Mouse (Mus musculus) ovary, postnatal 10 days (tissue): ENCODE data around the gene Tpm4.
A peak's percentile ranks its signal among the peaks of the same experiment; 100 is the strongest.

Experiments
- DNase-seq: peaks from one replicate; pipeline ENCODE4 v3.0.0; 2022; ENCODE audit warnings: low spot score

The Tpm4 gene

DNA sequence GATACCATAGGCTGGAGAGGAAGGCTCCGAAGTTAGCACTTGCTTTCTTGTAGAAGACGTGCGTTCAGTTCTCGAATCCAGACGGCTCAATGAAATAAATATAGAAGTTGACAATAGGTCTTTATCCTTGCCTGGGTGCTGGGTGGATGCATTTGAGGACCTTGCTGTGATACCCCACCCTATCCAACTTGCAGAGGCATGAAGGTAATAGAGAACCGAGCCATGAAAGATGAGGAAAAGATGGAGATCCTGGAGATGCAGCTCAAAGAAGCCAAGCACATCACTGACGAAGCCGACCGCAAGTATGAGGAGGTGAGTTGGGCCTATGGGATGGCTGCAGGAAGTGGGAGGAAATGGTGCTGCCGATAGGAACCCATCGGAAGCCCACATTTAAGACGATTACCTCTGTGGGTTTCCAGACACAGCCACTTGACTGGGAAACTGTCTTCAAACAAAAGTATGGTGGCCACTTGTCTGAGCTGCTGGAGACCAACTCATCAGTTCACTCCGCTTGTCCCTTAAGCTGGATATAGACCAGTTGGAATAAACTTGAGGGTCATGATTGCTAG lies 8.6 kb downstream of the Tpm4 start:
- no peak for DNase-seq

DNA sequence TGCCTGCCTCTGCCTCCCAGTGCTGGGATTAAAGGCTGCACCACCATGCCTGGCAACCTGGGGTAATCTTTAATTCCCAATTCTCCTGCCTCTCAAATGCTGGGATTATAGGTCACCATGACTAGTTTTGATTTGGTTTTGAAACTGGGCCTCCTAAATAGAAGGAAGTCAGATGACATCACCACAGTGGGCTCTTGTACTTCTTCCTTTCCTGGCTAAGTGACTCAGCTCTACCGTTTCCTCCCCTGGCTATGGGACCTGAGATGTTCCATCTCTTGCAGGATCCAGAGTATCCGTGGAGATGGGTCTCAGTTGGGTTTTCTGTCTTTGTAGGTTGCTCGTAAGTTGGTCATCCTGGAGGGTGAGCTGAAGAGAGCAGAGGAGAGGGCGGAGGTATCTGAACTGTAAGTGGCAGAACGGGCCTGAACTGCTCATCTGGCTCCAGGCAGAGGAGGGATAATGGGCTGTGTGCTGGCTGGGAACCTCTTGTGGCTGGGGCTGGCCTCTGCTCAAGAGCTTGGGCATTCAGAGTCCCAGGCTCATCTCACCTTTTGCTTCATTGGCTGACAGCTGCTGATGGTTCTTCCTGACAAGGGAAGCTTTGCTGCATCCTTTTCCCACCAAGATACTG lies 9.7 kb downstream of the Tpm4 start:
- no peak for DNase-seq

DNA sequence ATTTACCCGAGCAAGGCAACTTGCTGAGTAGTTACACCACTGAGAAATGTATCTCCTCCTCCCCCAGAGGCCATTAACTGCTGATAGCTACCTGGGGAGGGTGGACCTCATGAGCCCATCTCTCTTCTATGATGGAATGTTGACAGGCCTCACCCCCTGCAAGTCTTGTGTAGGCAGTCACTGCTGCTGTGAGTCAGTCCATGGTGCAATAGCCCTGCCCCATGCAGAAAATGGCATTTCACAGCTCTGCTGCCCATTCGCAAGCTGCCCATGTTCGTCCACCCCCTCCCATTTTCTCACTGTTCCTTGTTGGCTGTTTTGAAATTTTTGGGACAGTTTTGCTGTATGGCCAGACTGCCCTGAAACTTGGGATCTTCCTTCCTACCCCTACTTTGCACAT lies 10.7 kb downstream of the Tpm4 start:
- no peak for DNase-seq

DNA sequence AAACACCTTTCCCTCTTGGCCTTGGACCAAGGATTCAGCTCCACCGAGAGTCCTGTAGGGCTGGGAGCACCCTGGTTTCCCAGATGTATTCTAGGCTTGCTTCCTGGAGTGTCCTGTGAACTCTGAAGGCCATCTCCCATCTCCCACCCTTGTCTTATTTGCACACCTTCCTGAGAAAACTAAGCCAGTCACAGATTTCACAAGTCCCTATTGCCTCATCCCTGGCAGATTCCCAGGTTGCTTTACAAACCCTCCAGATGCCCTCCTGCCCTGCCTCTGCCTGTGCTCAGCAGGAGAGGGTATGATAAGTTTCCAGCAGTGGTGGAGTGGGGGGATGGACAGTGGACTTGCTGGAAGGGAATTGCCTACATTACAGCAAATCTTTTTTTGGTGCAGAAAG lies 11.3 kb downstream of the Tpm4 start:
- DNase-seq = no peak

DNA sequence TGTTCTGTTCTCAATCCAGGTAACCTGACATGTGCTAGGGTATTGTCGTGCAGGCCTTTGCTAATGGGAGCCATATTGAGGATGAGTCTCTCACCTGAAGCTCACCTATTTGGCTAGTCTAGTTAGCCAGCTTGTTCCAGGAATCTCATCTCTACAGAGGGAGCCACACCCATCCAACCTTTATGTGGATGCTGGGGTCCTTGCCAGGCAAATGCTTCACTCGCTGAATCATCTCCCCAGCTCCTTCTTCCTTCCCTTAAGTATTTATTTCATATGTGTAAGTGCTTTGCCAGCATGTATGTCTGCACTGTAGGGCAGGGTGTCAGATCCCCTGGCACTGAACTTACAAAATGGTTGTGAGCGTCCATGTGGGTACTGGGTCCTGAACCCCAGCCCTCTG lies 11.8 kb downstream of the Tpm4 start:
- DNase-seq = no peak

DNA sequence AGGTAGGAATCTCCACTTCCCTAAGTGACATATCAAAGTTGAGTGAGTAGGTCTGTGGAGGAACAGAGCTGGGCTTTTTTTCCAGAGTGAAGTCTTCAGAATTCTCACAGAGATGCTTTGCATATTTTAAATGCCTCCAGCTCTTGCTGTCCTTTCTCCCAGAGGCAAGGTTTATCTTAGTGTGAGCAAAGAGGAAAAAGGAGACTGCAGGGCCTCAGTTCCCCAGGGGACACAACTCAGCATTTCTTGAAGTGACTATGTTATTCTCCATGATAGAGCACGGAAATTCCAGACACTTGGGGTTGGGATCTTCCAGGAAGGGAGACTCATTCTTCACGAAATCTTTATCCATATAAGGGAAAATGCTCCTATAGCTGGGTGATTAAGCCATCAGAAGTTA lies 12.5 kb downstream of the Tpm4 start:
- no peak for DNase-seq

DNA sequence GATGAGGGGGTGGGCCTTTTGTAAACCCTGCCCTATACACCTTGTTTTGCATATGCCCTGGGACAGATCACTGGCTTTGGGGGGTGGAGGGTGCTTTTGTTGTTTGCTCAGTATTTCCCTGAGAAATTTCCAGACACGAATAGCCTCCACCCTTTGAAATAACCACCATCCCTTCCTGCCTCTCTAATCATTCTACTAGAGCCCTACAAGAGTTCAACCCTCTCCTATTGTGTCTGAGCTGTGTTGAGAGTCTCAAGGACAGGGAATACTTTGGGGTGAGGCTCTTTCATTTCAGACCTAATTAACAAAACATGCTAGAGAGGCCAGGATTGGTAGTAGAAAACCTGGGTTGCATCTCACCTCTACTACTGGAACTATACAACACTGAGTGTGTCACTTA lies 14.3 kb downstream of the Tpm4 start:
- no peak for DNase-seq

DNA sequence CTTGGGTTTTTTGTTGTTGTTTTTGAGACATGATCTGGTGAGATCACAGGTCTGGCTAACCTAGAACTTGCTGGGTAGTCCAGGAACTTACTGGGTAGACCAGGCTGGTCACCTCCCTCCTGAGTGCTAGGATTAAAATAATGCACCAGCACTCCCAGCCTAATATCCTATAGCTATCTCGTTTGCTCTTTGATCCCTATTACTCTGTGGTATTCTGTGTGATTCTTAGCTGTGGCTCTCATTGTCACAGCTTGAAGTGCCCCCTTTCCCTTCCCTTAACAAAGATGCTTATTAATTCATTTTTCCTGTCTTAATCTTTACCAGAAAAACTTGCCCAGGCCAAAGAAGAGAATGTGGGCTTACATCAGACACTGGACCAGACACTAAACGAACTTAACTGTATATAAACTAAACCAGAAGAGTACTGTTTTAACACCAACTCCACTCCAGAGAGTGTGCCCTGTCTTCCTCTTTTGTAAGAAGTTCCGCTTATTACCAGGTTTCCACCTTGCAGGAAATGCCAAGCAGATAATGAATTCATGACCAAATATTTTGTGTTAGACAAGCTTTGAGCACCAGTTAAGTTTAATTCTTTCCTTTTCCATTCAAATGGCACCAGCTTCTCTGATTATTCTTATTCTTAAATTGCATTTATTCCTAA lies 16.8 kb downstream of the Tpm4 start:
- DNase-seq = no peak

DNA sequence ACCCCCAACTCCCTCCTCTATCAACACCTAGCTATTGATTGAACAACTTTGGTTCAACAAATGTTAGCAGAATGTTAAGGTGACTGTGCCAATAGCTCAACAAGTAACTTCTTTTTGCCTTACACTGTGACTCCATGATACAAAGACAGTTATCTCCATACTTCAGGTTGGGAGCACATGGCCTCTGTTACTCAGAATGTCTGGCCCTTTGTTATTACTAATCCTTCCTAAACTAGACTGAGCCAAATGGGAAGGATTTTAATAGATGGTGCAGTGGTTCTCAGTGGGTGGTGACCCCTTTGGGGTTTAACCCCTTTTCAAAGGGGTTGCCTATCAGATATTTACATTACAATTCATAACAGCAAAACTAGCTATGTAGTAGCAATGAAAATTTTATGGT lies 18.6 kb downstream of the Tpm4 start:
- no peak for DNase-seq

DNA sequence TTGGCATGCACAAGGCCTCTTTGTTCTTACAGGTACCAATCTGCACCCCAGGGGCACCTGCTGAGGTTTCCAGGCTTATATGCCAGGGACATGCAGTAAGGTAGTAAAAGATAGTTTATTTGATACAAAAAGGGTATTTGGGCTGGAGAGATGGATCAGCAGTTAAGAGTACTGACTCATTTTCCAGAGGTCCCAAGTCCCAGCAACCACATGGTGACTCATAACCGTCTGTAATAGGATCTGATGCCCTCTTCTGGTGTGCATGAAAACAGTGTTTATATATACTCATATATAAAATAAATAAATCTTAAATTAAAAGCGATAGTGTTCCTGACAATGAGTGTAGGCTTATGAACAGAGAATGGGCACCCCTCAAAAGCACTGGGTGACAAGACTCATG lies 23.3 kb downstream of the Tpm4 start:
- DNase-seq = no peak

DNA sequence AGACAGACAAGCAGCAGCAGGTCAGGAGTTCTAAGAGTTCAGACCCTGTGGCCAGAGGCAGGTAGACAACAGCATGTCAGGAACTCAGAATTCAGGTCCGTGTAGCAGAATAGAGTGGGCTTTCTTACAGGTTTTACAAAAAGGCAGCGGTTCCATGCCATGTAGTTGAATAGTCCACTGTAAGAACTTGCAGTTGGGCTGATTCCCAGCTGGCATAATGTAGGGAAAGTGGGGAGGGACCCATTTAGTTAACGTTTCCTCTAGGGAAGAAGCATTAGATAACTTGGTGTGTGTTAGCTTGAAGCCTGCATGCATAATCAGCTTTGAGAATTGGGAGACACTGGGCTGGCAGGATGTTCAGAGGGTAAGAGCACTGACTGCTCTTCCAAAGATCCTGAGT lies 24.0 kb downstream of the Tpm4 start:
- DNase-seq = no peak

DNA sequence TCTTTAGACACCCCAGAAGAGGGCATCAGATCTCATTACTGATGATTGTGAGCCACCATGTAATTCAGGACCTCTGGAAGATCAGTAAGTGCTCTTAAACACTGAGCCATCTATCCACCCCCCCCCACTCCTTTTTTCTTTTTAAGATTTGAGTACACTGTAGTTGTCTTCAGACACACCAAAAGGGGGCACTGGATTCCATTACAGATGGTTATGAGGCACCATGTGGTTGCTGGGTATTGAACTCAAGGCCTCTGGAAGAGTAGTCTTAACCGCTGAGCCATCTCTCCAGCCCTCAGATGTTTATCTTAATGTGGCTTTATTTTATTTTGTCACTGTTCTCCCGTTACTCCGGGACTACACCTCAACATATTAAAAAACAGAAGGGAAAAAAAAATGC lies 25.2 kb downstream of the Tpm4 start:
- DNase-seq = no peak

DNA sequence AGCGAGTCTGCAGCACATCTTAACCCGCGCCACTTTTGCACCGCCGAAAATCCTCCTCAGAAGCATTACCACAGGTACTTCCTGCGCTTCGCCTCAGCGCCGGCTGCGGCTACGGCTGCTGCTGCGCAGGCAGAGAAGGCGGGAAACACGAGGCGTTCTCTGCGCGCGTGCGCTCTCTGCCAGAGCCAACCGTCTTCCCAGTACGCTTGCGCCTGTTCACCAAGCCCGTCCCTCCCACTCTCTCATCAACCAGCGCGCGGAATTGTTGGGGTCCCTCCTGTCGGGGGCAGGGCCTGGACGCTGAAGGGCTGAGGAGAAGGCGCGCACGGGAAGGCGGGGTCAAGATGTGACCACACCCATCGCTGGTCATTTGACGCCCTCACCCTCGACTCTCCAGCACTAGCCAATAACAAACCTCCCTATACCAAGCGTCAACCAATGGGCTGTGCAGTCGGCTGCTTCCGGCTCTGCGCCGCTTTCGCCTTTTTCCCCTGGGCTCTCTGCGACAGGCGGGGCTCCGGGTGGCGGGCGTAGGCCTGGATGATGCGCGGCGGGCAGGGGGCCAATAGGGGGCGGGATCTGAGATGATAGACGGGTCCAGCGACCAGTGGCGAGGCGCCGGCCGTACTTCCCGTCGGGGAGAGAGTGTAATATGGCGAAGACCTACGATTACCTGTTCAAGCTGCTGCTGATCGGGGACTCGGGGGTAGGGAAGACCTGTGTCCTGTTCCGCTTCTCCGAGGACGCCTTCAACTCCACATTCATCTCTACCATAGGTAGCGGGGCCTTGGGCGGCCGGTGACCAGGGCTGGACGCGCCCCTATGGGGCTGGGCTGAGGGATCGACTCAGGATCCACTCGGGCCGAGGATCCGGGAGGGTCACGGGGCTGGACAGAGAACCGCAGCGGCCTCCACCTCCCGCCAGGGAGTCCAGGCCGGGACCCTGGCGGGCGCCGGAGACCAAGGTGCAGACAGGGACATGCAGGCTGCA lies 26.2 kb downstream of the Tpm4 start, which contains the start of gene Rab8a:
Gene Rab8a (plus strand): TSS at position 494 of the 991 bp plus-strand sequence.
- DNase-seq = peak; percentile 100

DNA sequence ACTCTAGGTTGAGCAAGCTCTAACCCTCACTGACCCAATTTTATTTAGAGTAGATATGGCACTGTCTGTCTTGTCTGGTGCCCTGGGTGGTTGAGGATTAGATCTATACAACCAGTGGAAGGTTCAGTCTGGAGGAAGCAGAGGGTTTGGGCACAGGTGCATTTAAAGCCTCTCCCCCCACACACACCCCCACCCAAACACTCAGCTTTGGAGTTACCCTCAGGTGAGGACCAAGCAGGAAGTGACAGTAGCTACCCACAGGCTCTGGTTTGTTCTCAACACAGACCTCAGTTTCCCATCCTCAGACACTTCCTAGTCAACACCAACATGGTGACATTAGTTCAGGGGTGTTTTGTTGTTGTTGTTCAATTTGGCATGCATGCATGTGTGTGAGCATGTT lies 28.0 kb downstream of the Tpm4 start:
- DNase-seq = no peak

DNA sequence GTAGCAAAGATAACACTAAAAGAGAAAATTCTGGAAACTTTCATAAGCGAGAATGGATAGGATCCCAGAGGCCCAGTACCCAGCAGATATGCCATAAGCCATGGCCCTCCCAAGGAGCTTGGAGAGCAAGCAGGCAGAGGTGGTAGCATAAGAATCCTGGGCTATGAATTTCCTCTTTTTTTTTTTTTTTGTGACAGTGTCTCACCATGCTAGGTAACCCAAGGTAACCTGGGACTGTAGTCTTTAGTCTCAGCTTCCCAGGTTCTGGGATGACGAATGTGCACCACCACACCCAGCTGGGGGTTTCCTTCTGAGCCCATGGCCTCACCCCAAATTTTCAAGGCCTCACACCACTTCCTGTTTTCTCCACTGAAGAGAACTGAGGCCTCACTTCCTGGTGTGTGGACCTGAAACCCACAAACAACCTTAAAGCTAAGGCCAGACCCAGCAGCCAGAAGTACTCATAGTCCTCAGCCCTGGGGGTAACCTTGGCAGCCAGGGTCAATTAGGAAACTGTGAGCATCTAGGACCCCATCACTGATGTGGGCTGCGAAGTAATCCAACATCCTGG lies 34.4 kb downstream of the Tpm4 start:
- no peak for DNase-seq

DNA sequence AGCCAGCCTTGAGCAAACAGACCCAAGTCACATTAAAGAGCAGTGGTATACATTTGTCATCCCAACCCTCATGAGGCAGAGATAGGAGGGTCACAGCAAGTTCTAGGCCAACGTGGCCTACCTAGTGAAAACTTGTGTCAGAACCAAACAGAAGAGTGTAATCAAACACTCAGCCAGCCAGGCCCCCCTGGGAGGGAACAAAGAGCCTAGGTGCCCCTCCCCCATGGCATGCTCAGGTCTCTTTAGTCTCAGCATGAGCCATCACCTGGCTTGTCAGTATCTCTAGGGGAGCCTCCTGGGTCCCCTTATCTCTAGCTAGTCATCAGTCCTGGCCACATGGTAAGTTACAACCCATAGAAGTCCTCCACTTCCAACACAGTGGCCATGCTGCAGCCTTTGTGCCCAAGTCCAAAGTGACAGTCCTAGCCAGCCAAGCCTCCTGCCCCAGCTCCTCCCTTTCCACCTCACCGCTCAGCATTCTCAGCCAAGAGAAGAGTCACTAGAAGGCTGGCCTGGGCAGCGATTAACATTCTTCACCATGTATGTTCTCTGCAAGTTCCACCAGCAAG lies 35.0 kb downstream of the Tpm4 start:
- DNase-seq = no peak

DNA sequence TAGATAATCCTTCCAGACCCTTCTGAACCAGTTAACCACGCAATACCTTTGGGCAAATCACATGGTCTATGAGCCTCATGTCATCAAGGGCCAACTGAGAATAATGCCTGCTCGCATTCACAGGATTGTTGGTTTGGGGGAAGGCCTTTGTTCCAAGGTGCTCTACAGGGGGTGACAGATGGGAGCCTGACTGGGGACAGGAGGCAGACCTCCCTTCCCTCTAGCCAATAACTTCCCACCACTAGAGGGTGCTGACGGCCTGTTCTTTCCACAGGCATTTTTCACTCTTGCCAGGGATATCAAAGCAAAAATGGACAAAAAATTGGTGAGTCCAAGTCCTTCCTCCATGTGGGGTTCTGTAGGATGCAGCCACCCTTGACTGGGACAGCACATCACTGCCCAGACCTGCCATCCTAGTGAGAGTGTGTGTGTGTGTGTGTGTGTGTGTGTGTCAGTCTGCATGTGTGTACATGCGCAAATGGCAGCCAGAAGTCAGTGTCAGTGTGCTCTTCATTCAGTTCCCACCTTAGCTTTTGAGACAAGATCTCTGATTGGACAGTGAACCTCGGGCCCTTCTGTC lies 42.7 kb downstream of the Tpm4 start:
- DNase-seq = peak; percentile 45

DNA sequence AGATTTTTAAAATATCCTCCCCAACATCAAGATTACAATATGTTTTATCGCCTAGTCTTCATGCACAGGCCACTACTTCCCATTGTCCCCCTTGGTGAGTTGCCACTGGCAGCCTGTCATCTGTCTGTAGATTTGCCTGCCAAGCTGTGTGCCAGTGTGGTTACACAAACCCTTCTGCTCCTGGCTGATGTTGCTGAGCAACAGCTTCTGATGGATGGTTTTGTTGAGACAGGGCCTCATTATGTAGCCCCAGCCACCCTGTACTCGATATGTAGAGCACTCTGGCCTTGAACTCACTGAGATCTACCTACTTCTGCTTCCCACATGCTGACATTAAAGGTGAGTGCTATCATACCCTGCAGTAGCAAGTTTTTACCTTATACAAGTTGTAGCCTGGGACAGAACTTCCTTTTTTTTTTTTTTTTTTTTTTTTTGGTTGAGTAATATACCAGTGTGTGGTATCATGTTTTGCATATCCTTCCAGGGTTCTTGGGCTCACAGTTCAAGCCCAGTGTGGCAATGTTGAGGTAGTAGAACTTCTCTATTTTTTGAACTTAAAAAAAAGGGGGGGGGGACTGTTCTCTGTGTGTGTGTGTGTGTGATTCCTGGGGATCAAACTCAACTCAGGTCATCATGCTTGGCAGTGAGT lies 48.9 kb downstream of the Tpm4 start:
- no peak for DNase-seq

DNA sequence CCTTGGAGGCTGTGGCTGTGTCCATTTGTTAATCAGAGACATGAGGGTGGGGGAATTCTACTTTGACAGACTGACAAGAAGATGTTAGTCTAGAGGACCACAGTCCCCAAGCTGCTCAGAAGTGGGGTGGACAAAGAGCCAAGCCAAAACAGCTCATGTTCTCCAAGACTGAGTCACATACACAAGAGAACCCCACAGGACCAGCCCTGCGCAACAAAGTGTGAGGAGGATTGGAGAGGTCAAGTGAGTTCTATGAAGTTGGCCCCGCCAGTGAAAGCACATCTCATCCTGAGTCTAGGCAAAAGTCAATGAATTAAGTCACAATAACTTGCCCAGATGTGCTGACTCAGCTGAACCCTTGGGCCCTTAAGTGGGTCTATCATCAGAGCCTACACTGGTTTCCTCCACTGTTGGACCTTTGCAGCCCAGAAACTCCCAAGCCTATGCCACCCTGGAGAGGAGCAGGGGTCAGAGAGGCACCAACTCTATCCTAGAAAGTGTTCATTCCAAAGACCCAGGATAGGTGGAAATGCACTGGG lies 53.1 kb downstream of the Tpm4 start:
- no peak for DNase-seq

DNA sequence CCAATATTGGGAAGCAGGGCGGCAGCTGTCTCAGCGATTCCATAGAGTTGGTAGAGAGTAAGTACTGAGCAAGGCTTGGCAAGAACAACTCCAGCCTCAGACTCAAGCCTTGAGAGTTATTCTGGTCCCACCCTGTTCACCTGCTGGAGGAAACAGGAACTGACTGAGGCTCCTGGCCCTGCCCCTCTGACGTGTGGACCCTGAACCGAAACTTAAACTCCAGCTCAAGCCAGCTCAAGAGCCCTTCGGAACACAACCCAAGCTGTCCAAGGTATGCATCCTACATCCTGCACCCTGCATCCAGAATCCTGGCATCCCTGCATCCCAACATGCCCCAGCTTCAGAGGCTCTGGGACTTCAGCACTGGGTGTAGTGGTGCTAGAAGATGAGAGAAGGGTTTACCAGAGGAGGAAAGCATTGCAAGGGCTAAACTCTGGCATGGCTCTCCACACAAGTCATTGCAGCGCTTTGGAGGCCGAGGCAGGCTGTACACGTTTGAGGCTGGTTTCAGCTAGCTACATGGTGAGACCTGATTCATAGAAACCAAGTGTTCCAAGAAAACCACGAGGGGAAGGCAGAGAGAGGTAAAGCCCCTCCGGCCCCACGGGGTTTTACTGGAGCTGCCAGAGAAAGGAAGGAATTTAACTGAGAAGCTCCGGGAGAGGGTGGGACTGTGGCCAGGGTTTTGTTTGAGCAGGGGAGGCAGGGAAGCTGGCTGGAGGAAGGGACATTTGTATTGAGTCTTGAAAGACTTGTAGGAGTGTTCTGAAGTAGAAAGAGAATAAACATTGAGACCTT lies 54.8 kb downstream of the Tpm4 start, which contains the start of gene Hsh2d:
Gene Hsh2d (plus strand): TSS at position 222 of the 798 bp plus-strand sequence.
- DNase-seq = no peak
